Mouse (Mus musculus): ENCODE results near the gene Tdrd5. TPM values are rescaled to one million over a fixed set of nuclear protein-coding genes. Genes with fewer than 3 reads are reported as not detected.
"Not testable (repeated sequence)": the region's sequence is repeated elsewhere in the genome, so short reads cannot be mapped to it uniquely, and the experiment has no call there.

Gene Tdrd5
- total RNA-seq, 2 experiments from 2014 or later, result 2.1 to 2.6 TPM

DNA sequence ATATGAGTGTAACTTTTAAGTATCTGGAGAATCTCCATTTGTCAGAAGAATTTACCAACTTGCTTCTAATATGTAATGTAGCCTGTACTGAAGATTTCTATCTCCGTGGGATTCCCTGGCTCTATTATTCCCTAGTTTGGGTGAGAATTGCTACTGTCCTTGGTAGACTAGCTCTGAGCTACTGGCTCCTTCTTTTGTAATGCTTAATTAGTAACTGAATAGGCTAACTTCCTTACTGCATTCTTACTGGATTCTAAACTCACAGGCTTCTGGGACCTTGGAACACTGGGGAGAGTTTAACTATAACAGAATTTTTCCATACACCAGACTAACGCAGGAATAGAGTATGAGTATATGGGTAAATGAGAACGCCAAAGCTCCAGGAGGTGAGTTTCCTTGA lies 34.9 kb downstream of the Tdrd5 start:
- DNase-seq (ENCODE audit: low spot score in 2 of 2); intact Hi-C loops (cut with DNase I): not testable (repeated sequence)

DNA sequence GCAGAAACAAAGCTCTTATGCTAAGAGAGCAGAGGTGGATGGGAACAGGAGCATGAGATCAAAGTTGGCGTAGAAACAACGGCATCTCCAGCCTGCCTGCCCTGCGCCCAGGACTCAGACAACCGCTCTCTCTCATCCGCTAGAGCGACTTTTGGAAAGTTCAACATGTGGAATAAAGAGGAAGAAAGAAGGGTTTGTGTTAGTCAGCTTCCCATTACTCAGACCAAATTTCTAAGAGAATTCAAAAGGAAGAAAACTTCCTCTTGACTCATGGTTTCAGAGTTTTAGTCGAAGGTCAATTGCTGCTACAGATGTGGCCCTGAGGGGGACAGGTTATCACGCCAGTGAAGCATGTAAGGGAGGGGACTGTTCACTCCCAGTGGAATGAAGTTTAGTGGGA lies 39.5 kb downstream of the Tdrd5 start:
- DNase-seq (ENCODE audit: low spot score in 2 of 2), result no peak
- intact Hi-C loops (cut with DNase I), result loop anchor here (5.0 kb wide), 1 partner anchor 278 kb away; no protein-coding TSS in a partner anchor

DNA sequence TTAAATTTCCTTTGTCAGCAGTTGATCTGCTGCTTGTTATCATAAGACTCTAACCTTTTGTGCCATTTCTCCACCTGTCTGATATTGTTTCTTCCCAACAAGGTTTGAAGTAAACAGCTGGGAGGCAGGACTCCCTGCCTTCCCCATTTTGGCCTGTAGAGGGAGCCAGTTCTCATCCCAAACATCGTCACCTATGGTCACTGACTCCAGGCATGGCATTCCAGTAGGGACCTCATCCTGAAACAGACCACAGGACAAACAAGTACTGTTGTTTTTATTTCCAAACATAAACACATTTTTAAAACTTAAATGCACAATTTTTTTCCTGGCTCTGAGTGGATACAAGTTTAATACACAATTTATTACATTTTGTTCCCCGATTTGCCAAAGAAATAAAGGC lies 40.1 kb downstream of the Tdrd5 start:
- intact Hi-C loops (cut with DNase I), result loop anchor here (5.0 kb wide), 1 partner anchor 279 kb away; no protein-coding TSS in a partner anchor
- DNase-seq (ENCODE audit: low spot score in 2 of 2), result peak; percentile 45 to 65

DNA sequence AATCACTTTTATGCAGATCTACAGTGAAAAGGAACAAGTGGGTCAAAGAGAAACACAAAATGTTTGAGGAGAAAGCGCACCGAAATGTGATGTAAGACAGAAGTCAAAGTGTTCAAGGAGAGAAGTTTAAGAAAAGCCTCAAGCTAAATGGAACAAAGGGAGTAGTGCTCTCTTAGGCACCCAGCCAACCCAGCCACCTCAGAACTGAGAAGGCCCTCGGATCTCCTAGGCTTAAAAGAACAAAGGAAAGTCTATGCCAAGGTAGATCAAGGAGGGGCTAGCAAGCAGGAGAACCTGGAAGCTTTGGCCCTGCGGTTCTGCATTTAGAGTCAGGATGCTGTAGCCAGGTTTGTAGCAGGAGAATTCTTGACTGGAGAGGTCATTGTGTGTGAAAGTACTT lies 48.6 kb downstream of the Tdrd5 start:
- DNase-seq (ENCODE audit: low spot score in 2 of 2), result no peak
- intact Hi-C loops (cut with DNase I), result no loop called here

DNA sequence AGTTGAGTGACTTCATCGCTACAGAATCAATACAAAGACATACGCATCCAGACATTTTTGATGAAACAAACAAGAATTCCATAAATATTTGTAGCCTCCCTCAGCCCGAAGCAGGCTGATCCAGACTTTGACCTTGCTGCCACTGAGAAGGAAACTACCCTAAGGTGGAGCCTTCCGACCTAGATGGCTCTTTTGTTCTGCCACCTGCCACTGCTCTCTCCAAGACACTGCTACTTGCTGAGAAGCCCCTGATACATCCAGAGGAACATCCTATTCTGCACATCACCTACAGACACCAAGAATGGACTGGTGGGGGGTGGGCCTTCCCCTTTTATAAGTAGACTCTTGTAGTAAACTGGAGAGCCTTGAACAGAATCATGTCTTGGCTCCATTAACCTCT lies 52.4 kb downstream of the Tdrd5 start:
- DNase-seq (ENCODE audit: low spot score in 2 of 2); intact Hi-C loops (cut with DNase I): not testable (repeated sequence)

DNA sequence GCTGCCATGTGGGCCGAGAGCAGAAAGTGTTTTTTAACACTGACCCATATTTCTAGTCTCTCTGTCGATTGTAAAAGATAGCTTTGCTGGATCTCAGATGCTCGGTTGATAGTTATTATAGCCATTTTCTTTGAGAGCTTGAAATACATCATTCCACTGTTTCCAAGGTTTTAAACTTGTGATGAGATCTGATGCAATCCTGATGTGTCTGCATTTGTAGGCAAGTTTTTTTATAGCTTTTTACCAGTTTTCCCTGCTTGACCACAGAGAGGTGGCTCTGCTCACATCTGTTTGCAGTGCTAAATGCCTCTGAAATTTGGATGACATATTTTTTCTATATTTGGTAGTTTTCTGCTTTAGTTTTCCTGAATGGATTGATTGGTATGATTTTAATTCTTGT lies 55.6 kb downstream of the Tdrd5 start:
- intact Hi-C loops (cut with DNase I), result no loop called here
- DNase-seq (ENCODE audit: low spot score in 2 of 2), result no peak

DNA sequence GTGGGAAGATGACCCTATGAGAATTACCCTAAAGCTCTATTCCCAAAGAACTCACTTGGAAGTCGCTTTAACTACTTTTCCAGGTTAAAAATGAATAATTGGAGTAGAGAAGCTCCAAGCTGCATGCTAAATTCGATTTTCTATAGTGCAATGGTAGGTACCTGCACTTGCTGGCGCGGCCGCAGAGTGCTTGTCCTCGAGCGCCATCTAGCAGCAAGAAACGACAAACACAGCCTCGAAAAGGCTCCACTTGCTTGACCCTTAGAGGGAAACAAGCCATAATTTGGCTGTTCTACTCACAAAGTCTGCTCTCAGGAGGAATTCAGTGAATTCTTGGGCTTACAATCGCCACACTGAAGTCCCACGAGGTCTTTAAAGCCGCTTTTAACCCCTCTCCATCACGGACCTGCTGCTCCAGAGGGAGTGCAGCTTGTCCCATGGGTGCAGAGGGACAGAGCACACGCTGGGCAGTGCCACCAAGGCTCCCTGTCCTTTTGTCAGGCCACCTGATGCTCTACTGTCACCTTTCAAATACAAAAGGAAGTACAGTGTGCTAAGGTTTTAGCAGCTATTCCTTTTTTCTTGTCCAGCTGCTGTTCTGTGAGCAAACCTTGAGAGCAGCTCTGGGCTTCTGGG lies 61.6 kb downstream of the Tdrd5 start:
- peak; percentile 49 to 75 for DNase-seq (ENCODE audit: low spot score in 2 of 2)
- intact Hi-C loops (cut with DNase I), result loop anchor here (1.0 to 5.0 kb wide), 2 partner anchors 156 to 300 kb away; no protein-coding TSS in a partner anchor

DNA sequence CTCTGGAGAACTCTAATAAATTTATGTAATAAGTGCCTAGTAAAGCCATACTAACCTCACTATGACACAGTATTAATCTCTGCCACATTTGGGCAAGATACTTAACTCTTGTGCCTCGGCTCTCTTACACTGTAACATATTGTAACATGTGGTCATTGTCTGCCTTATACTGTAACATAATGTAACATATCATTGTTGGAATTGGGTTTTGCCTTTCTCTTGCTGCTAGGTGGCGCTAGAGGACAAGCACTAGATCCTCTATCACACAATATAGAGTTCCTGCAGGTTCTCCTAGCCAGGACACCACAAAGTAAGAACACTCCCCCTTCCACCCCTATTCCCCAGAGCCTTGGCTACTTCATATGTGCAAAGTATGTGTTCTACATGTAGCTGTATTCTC lies 62.4 kb downstream of the Tdrd5 start:
- intact Hi-C loops (cut with DNase I), result loop anchor here (1.0 to 5.0 kb wide), 2 partner anchors 155 to 301 kb away; no protein-coding TSS in a partner anchor
- DNase-seq (ENCODE audit: low spot score in 2 of 2), result peak; percentile 31 to 55

DNA sequence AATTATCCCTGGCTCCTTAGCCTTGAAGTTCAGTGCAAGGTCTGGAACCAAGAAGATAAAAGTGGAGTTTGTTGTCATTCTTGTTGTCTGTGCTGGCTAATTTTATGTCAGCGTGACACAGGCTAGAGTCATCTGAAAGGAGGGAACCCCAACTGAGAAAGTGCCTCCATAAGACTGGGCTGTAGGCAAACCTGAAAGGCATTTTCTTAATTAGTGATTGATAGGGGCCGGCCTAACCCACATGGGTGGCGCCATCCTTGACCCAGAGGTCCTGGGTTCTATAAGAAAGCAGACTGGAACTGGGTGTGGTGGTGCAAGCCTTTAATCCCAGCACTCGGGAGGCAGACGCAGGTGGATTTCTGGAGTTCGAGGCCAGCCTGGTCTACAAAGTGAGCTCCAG lies 72.3 kb downstream of the Tdrd5 start:
- intact Hi-C loops (cut with DNase I), result no loop called here
- no peak for DNase-seq (ENCODE audit: low spot score in 2 of 2)

DNA sequence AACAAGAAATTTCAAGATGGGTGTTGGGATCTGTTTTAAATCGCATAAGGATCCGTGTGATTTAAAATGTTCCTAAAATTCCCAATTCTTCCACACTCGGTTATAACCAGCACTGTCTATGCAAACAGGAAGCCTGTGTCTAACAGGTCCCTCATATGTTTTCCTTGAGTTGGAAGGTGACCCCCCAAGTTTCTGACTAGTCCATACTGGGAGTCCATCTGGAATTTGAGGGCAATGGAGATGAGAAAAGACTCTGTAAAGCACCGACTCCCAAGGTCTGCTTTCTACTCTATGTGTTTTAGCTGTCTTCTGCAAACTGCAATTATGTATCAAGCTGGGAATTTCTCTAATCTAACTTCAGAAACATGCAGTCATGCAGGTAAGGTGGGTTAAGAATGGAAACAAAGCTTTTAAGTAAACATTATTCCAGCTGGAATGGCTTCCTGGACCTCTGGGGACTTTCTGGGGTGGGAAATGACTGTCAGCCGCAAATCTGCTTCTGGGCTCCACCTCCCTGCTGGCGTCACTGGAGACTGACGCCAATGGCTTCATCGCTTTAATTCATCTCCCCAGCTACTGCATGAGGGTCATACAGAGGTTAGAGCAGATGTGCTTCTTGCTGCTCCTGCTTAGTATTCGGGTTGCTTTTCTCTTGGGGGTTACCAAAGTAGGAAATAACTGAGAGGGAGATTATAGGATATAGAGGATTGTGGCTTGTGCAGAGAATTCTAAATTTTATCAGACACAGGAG lies 73.0 kb downstream of the Tdrd5 start:
- DNase-seq (ENCODE audit: low spot score in 2 of 2), result peak in 1 of 2 experiments; percentile 10
- intact Hi-C loops (cut with DNase I), result no loop called here

DNA sequence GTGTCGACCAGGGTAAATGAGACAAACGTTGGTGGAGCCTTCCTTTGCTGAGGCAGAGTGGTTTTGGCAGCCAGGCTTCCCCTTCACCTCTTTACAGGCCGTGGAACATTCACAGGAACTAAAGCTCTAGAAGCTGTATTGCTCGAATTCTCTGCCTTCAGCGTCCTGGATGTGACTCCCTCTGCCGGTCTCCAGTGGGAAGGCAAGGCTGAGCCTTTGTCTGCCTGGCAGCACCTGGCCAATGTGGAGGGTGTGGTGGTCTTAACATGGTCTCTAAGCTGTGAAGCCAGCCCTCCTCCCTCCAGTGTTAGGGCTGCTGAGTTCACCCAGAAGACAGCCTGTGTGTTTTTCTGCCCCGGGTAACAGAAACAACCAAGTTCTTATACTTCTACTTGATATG lies 74.0 kb downstream of the Tdrd5 start:
- intact Hi-C loops (cut with DNase I), result loop anchor here (5.0 kb wide), 1 partner anchor 142 kb away; no protein-coding TSS in a partner anchor
- peak; percentile 51 to 56 for DNase-seq (ENCODE audit: low spot score in 2 of 2)

DNA sequence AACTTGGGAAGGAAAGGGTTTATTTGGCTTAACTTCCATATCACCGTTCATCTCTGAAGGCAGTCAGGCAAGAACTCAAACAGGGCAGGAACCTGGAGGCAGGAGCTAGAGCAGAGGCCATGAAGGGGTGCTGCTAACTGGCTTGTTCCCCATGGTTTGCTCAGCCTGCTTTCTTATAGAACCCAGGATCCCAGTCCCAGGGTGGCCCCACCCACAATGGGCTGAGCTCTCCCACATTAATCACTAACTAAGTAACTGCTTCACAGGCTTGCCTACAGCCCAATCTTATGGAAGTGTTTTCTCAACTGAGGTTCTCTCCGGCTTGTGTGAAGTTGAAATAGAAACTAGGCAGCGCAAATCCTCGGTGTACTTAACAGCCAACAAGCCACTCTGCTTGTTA lies 74.7 kb downstream of the Tdrd5 start:
- intact Hi-C loops (cut with DNase I), result loop anchor here (5.0 kb wide), 1 partner anchor 141 kb away; no protein-coding TSS in a partner anchor
- DNase-seq (ENCODE audit: low spot score in 2 of 2), result no peak

DNA sequence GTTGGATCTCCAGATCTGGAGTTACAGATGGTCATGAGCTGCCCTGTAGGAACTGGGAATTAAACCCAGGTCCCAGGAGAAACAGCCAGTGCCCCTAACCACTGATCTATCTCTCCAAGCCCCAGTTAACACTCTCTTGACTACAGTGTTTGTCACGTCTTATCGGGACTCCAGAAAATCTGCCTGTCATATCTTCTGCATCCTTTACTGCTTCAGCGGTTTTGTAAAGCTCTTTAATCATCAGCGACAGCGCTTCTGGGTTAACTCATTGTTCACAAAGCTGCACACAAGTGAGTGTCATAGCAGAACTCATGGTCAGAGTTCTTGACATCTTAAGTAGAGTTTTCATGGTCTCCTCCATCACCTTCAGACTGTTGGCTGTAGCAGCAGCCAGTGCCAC lies 76.6 kb downstream of the Tdrd5 start:
- no peak for DNase-seq (ENCODE audit: low spot score in 2 of 2)
- intact Hi-C loops (cut with DNase I), result loop anchor here (5.0 kb wide), 1 partner anchor 140 kb away; no protein-coding TSS in a partner anchor

DNA sequence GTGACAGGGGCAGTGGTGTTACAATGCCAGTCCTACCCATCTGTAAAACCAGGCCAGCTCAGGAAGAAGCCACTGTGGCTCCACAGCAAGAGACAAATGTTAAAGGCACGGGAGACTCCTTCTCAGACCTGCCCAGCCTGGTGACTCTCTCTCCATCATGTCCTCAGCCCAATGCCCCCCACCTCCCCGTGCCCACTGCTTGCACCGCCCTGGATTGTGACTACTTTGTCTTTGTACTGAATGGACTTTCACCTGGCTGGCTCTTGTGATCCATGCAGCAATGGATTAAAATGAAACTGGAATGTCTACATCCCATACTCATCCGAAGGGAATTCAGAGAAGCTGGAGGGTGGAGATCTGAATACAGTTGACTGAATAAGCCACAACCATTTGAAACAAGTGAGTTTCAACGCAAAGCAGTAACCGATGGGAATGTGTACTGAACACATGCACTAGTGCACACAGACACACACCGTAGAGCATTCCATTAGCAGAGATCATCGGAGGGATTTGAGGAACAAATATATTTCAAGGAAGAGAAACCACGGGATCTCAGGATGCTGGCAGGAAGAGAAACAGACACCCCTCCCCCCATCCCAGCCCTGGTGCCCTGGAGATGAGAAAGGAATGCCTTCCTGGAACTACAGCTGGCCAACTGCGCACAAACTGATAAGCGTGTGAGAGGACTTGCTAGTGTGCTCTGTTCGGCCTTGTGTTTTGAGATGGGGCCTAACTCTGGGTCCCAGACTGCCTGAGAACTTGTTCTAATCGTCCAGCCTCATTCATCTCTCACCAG lies 81.1 kb downstream of the Tdrd5 start:
- intact Hi-C loops (cut with DNase I), result no loop called here
- DNase-seq (ENCODE audit: low spot score in 2 of 2), result no peak

DNA sequence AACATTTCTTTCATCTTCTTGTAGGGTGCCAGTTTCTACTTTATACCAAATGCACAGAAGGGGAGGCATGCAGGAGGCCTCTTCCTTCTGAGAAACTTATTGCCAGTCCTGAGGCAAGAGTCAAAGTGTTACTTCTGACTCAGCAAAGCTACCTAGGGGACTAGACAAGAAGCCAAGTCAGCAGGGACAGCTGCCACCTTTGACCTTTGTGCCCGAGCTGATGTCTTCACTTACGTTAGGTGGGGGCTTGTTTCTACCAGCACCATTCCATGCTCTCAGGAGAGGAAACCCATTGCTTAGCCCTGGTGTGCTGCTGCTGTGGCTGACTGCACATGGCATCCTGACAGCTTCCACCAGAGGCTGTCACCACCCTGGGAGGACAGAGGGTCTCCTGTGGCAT lies 82.1 kb downstream of the Tdrd5 start:
- DNase-seq (ENCODE audit: low spot score in 2 of 2), result no peak
- intact Hi-C loops (cut with DNase I), result no loop called here

DNA sequence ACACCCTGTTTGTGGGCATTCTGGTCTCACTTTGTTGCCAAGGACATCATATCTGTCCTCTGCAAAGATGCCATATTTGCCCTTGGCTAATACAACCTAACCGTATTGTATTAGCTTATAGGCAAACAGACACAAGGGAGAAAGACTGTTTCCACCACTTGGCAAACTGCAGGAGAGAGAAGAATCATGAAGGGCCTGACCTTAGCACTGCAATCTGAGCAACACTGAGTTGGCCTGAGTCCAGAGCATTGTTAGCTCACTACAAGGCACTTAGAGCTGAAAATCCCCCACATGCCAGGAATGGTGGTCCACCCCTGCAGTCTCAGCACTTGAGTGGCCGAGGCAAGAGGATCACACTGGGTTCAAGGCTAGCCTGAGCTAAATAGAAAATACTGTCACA lies 84.9 kb downstream of the Tdrd5 start:
- DNase-seq (ENCODE audit: low spot score in 2 of 2), result no peak
- intact Hi-C loops (cut with DNase I), result no loop called here

DNA sequence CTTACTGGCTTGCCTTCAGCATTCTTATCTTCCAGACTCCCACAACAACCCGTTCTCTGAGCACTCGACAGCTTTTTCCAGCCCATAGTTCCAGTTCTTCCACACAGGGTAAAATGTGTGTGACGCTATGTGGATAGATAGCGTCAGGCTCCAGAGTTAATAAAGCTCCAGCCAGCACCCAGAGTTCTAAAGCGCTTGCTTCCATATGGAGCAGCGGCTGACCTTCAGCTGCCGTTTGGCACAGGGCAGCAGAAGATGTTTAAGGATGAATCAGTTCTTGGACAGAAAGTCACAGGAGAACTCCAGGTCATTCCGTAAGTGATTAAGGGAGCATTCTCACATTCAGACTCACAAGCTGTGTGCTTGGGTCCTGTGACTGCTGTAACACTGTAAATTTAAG lies 85.5 kb downstream of the Tdrd5 start:
- no peak for DNase-seq (ENCODE audit: low spot score in 2 of 2)
- intact Hi-C loops (cut with DNase I), result no loop called here

DNA sequence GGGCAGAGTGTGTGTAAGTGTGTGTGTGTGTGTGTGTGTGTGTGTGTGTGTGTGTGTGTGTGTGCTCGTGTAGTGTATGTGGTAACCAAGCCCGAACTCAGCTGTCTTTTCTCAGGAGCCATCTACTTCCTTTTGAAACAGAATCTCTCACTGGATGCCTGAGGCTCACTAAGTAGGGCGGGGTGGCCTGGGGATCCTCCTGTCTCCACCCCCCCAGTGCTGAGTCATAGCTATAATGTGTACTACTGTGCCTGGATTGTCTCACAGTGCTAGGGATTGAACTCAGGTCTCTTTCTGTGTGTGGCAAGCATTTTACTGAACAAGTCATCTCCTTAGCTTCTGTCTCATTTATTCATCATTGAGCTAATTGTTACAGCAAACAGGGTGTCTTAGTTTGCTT lies 86.1 kb downstream of the Tdrd5 start:
- peak in 1 of 2 experiments; percentile 23 for DNase-seq (ENCODE audit: low spot score in 2 of 2)
- intact Hi-C loops (cut with DNase I), result no loop called here

DNA sequence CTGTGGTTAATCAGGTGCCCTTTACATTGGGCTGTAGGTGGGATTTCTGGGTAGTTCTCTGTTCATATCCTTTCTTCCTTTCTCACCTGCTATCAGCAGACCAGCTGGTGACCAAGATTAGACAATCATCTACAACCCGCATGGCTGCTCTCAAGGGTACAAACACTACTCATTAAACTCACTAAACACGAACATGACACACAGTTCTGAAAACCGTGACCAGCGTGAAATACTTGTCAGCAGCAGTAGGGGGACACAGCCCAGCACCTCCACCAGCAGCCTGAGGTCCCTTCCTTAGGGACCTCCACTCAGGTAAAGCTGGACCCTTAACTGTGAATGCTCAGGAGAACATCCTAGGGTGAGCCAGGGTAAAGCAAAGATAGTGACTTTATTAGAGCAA lies 87.2 kb downstream of the Tdrd5 start:
- no peak for DNase-seq (ENCODE audit: low spot score in 2 of 2)
- intact Hi-C loops (cut with DNase I), result no loop called here

DNA sequence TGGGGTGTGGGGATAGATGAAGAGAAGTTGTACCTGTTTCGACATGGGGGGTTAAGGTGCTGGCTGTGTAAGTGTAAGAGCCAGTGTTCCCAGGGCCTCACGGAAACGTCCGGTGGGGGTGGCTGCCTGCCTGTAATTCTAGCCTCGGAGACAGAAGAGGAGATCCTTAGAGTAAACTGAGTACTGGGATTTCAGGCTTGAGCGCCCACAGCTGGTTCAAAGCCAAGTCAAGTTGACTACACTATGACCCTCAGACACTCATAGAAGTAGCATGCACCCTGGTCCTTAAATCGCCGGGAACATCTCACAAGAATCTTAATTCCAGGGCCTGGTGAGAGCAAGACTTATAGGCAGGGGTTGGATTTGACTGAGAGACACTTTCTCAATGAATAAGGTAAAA lies 88.8 kb downstream of the Tdrd5 start:
- no peak for DNase-seq (ENCODE audit: low spot score in 2 of 2)
- intact Hi-C loops (cut with DNase I), result no loop called here

Measured in left cerebral cortex, postnatal 14 days (tissue).